In genomic region chr13:51566371-51567077, GRCm38 (mm10) we compare ENCODE assay signal across 9 mouse cellular contexts. TPM values are rescaled to one million over a fixed set of nuclear protein-coding genes. Genes with fewer than 3 reads are reported as not detected.
DNase-seq lines count a peak whose midpoint lies in the region; ATAC-seq and TF ChIP-seq lines count a peak whose summit lies in the region.
"Had no signal": no experiment of that assay in that cellular context is flagged by ENCODE, and none has a peak within 500 bp of the region (broad histone marks: within the 10 kb centered on the region; RNA-seq: fewer than 3 reads in every experiment).

No protein-coding gene starts in this region.

- H3K4me3 ChIP-seq in heart, embryonic 14.5 days (ENCODE audit: control insufficient read depth in 1 of 2, insufficient read depth in 1 of 2, low read depth in 1 of 2, low read length in 2 of 2), result peak overlapping the region; percentile 31 to 56
- peak overlapping the region; percentile 58 for H3K4me3 ChIP-seq in hindbrain, embryonic 14.5 days (replicated peaks; ENCODE audit: low read length)
- H3K4me3 ChIP-seq in midbrain, postnatal 0 days (ENCODE audit: low read depth, low read length), result peak overlapping the region; percentile 56

- H3K36me3 ChIP-seq in heart, embryonic 14.5 days (ENCODE audit: control insufficient read depth, insufficient read depth, low read length), result no peaks in the 10 kb centered on the region
- H3K36me3 ChIP-seq in hindbrain, embryonic 14.5 days (replicated peaks; ENCODE audit: control insufficient read depth, insufficient read depth), result no peaks in the 10 kb centered on the region
- no peaks in the 10 kb centered on the region for H3K36me3 ChIP-seq in midbrain, postnatal 0 days (ENCODE audit: insufficient read depth, low read length)

- TF ChIP-seq CTCF in midbrain, postnatal 0 days (IDR thresholded peaks at IDR 0.05), result peak; percentile 18; the same call in 1 of the 2 replicates

- no peak overlapping the region for H3K27ac ChIP-seq in heart, embryonic 14.5 days (replicated peaks in 1 of 2; ENCODE audit: control insufficient read depth in 1 of 2, insufficient read depth in 1 of 2, low read depth in 2 of 2, low read length in 2 of 2)
- no peak overlapping the region for H3K27ac ChIP-seq in hindbrain, embryonic 14.5 days
- no peak overlapping the region for H3K27ac ChIP-seq in midbrain, postnatal 0 days (ENCODE audit: low read depth, low read length)

- DNase-seq in heart, adult 9 months (ENCODE audit: low spot score in 2 of 2), result no peak
- DNase-seq in cerebellum, postnatal 25 days, result peak; percentile 12 to 24
- no peak for DNase-seq in hindbrain, embryonic 14.5 days (ENCODE audit: low spot score)
- DNase-seq in midbrain, postnatal 0 days (ENCODE audit: low spot score), result no peak
- DNase-seq in spleen, adult 18-20 months, result no peak
- DNase-seq in spleen, postnatal 4 days (ENCODE audit: low spot score in 2 of 2), result no peak
- no peak for DNase-seq in kidney, postnatal 14 days

- peaks cover 3 to 27% of the 10 kb centered on the region in 2 experiments for H3K4me1 ChIP-seq in heart, embryonic 14.5 days (ENCODE audit: control insufficient read depth in 2 of 2, insufficient read depth in 2 of 2, low read length in 2 of 2)
- peaks cover 25% of the 10 kb centered on the region for H3K4me1 ChIP-seq in hindbrain, embryonic 14.5 days (replicated peaks; ENCODE audit: control insufficient read depth, insufficient read depth, low read length)
- H3K4me1 ChIP-seq in midbrain, postnatal 0 days (ENCODE audit: insufficient read depth, low read length), result peaks cover 8% of the 10 kb centered on the region

- no peak for ATAC-seq in heart, embryonic 14.5 days (ENCODE audit: insufficient number of reproducible peaks, insufficient read depth, low FRiP score, low read depth)
- no peak for ATAC-seq in hindbrain, embryonic 14.5 days (ENCODE audit: low FRiP score)
- ATAC-seq in midbrain, postnatal 0 days (ENCODE audit: low FRiP score), result no peak

- peak overlapping the region; percentile 65 for H3K9ac ChIP-seq in heart, embryonic 14.5 days (ENCODE audit: low read length)
- H3K9ac ChIP-seq in hindbrain, embryonic 14.5 days, result peak overlapping the region; percentile 73
- peak overlapping the region; percentile 63 for H3K9ac ChIP-seq in midbrain, postnatal 0 days (replicated peaks; ENCODE audit: low read length, poor library complexity, severe bottlenecking)

- no peaks in the 10 kb centered on the region for H3K9me3 ChIP-seq in heart, embryonic 14.5 days (ENCODE audit: control insufficient read depth, low read length)
- no peaks in the 10 kb centered on the region for H3K9me3 ChIP-seq in hindbrain, embryonic 14.5 days (ENCODE audit: control insufficient read depth, low read length)
- no peaks in the 10 kb centered on the region for H3K9me3 ChIP-seq in midbrain, postnatal 0 days (ENCODE audit: low read length)

- H3K27me3 ChIP-seq in heart, embryonic 14.5 days (ENCODE audit: control insufficient read depth, insufficient read depth, low read length), result peaks cover 52% of the 10 kb centered on the region
- peaks cover 41% of the 10 kb centered on the region for H3K27me3 ChIP-seq in hindbrain, embryonic 14.5 days (ENCODE audit: control insufficient read depth, insufficient read depth, low read length)
- H3K27me3 ChIP-seq in midbrain, postnatal 0 days (ENCODE audit: insufficient read depth, low read length), result no peaks in the 10 kb centered on the region

- peak overlapping the region; percentile 98 for H3K4me2 ChIP-seq in heart, embryonic 14.5 days (ENCODE audit: low read length)
- peak overlapping the region; percentile 99 for H3K4me2 ChIP-seq in hindbrain, embryonic 14.5 days (replicated peaks)
- peak overlapping the region; percentile 82 for H3K4me2 ChIP-seq in midbrain, postnatal 0 days (ENCODE audit: low read depth, low read length, poor library complexity, severe bottlenecking)

- WGBS in heart, embryonic 14.5 days, result 11% methylated on average over 22 of the region's 22 CpGs
- 5% methylated on average over 22 of the region's 22 CpGs for WGBS in hindbrain, embryonic 14.5 days
- 4% methylated on average over 22 of the region's 22 CpGs for WGBS in midbrain, postnatal 0 days

RNA-seq across cellular contexts. Expression of gene Shc3, which starts 2.7 kb away (rescaled TPM):
- 0.12 TPM in 1 of 2 replicates, not detected in the other for polyA plus RNA-seq in heart, embryonic 14.5 days (2014; fragmentation: Nextera tagmentation; extraction: Ambion mirVana)
- 7.2 and 11.6 TPM in 2 replicates for polyA plus RNA-seq in hindbrain, embryonic 14.5 days (2014; fragmentation: Nextera tagmentation; extraction: Ambion mirVana)
- total RNA-seq in midbrain, postnatal 0 days (2014; rRNA removed), result 110 and 119 TPM in 2 replicates
- 9.1 and 10.4 TPM in 2 replicates for polyA plus RNA-seq in midbrain, postnatal 0 days (2015; fragmentation: Nextera tagmentation; extraction: Ambion mirVana)
- total RNA-seq: MEL had no signal

Comparison
In these comparisons a context has a peak if more than half of its experiments do, and no peak if none do; other contexts are left out.
1. DNase-seq: peak in cerebellum, postnatal 25 days (2 of 2); none in heart, adult 9 months (0 of 2), hindbrain, embryonic 14.5 days (single experiment), midbrain, postnatal 0 days (single experiment), spleen, adult 18-20 months (0 of 2), spleen, postnatal 4 days (0 of 2) and kidney, postnatal 14 days (single experiment).
2. Peak in every context shown above with its lines, with median percentiles within 50 percentile points of each other: H3K4me2 ChIP-seq, H3K4me3 ChIP-seq and H3K9ac ChIP-seq.